Mouse (Mus musculus) limb, embryonic 12.5 days (tissue): ENCODE measurements around the gene Creb3l2. TPM values are rescaled to one million over a fixed set of nuclear protein-coding genes. Genes with fewer than 3 reads are reported as not detected.

Experiments
- ATAC-seq: fragments of 200-750 bp; cut with Nextera tagmentation; 2 replicates; pipeline ENCODE4 v1.8.0; 2017; ENCODE audit warnings: low read depth, moderate TSS enrichment; ENCODE audit not compliant: insufficient number of reproducible peaks, insufficient read depth, low FRiP score, low TSS enrichment
- H3K27ac ChIP-seq: fragments of 300-500 bp; sonication (generic); 2 replicates; pipeline ENCODE4 v1.5.1; 2016; ENCODE audit warnings: mild to moderate bottlenecking, moderate library complexity
- H3K27me3 ChIP-seq: fragments of 300-500 bp; sonication (generic); 2 replicates; pipeline ENCODE4 v1.6.1; 2016; ENCODE audit warnings: mild to moderate bottlenecking, moderate library complexity
- H3K36me3 ChIP-seq: fragments of 300-500 bp; sonication (generic); 2 replicates; pipeline ENCODE4 v1.6.1; 2016; ENCODE audit warnings: mild to moderate bottlenecking, moderate library complexity
- H3K4me1 ChIP-seq: fragments of 300-500 bp; sonication (generic); replicated peaks from 2 replicates; pipeline ENCODE4 v1.6.1; 2016
- H3K4me2 ChIP-seq: fragments of 300-500 bp; sonication (generic); 2 replicates; pipeline ENCODE4 v1.6.1; 2016; ENCODE audit warnings: mild to moderate bottlenecking, moderate library complexity
- H3K4me3 ChIP-seq: fragments of 300-500 bp; sonication (generic); replicated peaks from 2 replicates; pipeline ENCODE4 v1.5.1; 2016; ENCODE audit warnings: mild to moderate bottlenecking
- H3K9ac ChIP-seq: fragments of 300-500 bp; sonication (generic); replicated peaks from 2 replicates; pipeline ENCODE4 v1.6.1; 2016; ENCODE audit warnings: mild to moderate bottlenecking, moderate library complexity
- H3K9me3 ChIP-seq: fragments of 300-500 bp; sonication (generic); 2 replicates; pipeline ENCODE4 v1.6.1; 2016; ENCODE audit warnings: mild to moderate bottlenecking, moderate library complexity
- WGBS: fragments of 180-500 bp; shearing (Covaris S2); methylation state at CpG from one replicate; pipeline ENCODE4 v1.1.7; 2016; 5-methylcytosine and 5-hydroxymethylcytosine counted together
- polyA plus RNA-seq: library from polyadenylated mRNA; unstranded; fragments of >200 nt; fragmentation: Nextera tagmentation; extraction: Ambion mirVana; gene quantifications from 2 replicates; pipeline ENCODE4 v1.2.1, GENCODE M21; 2016

Gene Creb3l2
- polyA plus RNA-seq, 1 experiment from 2014 or later = 26.4 TPM

DNA sequence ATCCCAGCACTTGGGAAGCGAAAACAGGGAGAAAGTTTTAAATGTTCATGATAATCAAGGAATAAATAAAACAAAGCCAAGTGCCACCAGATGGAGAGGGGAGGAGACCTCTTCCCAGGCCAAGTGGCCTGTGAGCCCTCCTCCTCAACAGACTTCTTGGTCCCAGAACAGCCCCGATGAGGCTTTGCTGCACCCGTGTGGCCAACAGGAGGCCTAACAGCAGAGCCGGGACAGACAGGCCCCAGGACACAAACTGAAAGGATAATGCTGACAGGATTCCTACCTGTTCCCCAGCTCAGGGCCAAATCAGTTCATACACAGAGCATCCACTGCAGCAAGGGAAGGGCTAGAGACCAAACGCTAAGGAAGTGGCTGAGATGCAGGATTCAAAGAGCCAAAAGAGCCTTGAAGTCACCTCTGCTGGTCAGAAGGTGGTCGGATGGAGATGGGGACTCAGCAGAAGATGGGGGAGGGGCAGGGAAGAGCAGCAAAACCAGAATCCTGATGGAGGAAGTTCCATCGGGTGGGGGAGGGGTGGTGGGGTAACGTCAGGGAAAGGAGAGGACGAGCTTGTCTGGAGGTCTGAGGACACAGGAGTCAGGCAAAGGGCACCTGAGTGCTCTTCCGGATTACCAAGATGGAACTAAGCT lies 90.1 kb downstream of the Creb3l2 start:
- Histone ChIP-seq H3K27ac (no peak overlapping the region), H3K4me1 (peaks cover 25% of the 10 kb centered on the region), H3K36me3 (peaks cover 70% of the 10 kb centered on the region), H3K27me3 (no peaks in the 10 kb centered on the region), H3K4me3 (no peak overlapping the region), H3K9me3 (no peaks in the 10 kb centered on the region), H3K4me2 (no peak overlapping the region), H3K9ac (no peak overlapping the region)
- no peak for ATAC-seq
- WGBS = 21% methylated on average over 10 of the region's 10 CpGs

GRCm38 (mm10) chr6:37350315-37350714 lies 91.6 kb downstream of the Creb3l2 start:
- no peak overlapping the region for H3K4me2 ChIP-seq
- no peak overlapping the region for H3K4me3 ChIP-seq
- ATAC-seq = no peak
- H3K4me1 ChIP-seq = peaks cover 11% of the 10 kb centered on the region
- WGBS = 91% methylated on average over 8 of the region's 8 CpGs
- H3K9me3 ChIP-seq = no peaks in the 10 kb centered on the region
- H3K36me3 ChIP-seq = peaks cover 68% of the 10 kb centered on the region
- no peak overlapping the region for H3K9ac ChIP-seq
- no peaks in the 10 kb centered on the region for H3K27me3 ChIP-seq
- no peak overlapping the region for H3K27ac ChIP-seq

- Histone ChIP-seq H3K4me2 (no peak overlapping the region), H3K4me3 (no peak overlapping the region), H3K9ac (no peak overlapping the region), H3K36me3 (peaks cover 74% of the 10 kb centered on the region), H3K9me3 (no peaks in the 10 kb centered on the region), H3K27ac (no peak overlapping the region), H3K27me3 (no peaks in the 10 kb centered on the region), H3K4me1 (0 out of 2 replicates have a peak, but pooled peaks cover 6% of the 10 kb centered on the region)
- 79% methylated on average over 5 of the region's 5 CpGs for WGBS
- no peak for ATAC-seq
Observed at GRCm38 (mm10) chr6:37347606-37348005, 94.3 kb downstream of the Creb3l2 start.

DNA sequence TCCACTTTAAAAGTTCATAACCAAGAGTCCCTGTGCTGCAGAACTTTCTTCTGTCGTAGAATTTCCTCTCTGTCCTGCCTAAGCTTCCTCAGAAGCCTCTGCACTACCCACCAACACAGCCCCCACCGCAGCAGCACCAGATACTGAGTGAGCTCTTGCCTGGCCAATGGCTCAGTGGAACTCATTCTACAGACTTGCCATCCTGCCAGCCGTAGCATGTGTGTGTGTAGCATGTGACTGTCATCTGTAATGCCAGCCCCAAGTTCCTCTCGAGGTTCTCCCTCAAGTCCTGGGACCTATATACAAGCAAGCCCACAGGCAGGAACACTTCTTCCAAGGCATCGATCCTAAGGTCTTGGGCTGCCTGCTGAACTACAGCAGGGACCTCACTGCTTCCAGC lies 103.9 kb downstream of the Creb3l2 start:
- no peak for ATAC-seq
- Histone ChIP-seq H3K9ac (no peak overlapping the region), H3K4me3 (no peak overlapping the region), H3K36me3 (peaks cover 65% of the 10 kb centered on the region), H3K4me2 (no peak overlapping the region), H3K4me1 (peaks cover 13% of the 10 kb centered on the region), H3K9me3 (no peaks in the 10 kb centered on the region), H3K27me3 (no peaks in the 10 kb centered on the region), H3K27ac (no peak overlapping the region)
- WGBS = 84% methylated on average over 5 of the region's 5 CpGs

- 32% methylated on average over 5 of the region's 5 CpGs for WGBS
- H3K4me2 ChIP-seq = no peak overlapping the region
- no peak for ATAC-seq
Observed at GRCm38 (mm10) chr6:37336831-37337260, 105.1 kb downstream of the Creb3l2 start.

GRCm38 (mm10) chr6:37336381-37336780 lies 105.6 kb downstream of the Creb3l2 start:
- Histone ChIP-seq H3K4me1 (peaks cover 30% of the 10 kb centered on the region), H3K4me3 (no peak overlapping the region), H3K9ac (no peak overlapping the region), H3K36me3 (peaks cover 82% of the 10 kb centered on the region), H3K4me2 (no peak overlapping the region), H3K27me3 (no peaks in the 10 kb centered on the region), H3K9me3 (no peaks in the 10 kb centered on the region), H3K27ac (peak overlapping the region; percentile 60; the same call in 1 of the 2 replicates)
- WGBS = 65% methylated on average over 7 of the region's 7 CpGs
- no peak for ATAC-seq

More at GRCm38 (mm10) chr6:37336831-37337260, 105.1 kb downstream of the Creb3l2 start:
- peak overlapping the region; percentile 60; the same call in 1 of the 2 replicates for H3K27ac ChIP-seq
- H3K4me3 ChIP-seq = no peak overlapping the region
- H3K4me1 ChIP-seq = peaks cover 25% of the 10 kb centered on the region
- H3K36me3 ChIP-seq = peaks cover 77% of the 10 kb centered on the region
- H3K9me3 ChIP-seq = no peaks in the 10 kb centered on the region
- no peak overlapping the region for H3K9ac ChIP-seq
- no peaks in the 10 kb centered on the region for H3K27me3 ChIP-seq

GRCm38 (mm10) chr6:37332846-37333245 lies 109.1 kb downstream of the Creb3l2 start:
- Histone ChIP-seq H3K36me3 (peaks cover 66% of the 10 kb centered on the region), H3K27ac (peak overlapping the region; percentile 64; the same call in 1 of the 2 replicates), H3K27me3 (no peaks in the 10 kb centered on the region), H3K4me2 (no peak overlapping the region), H3K9ac (no peak overlapping the region), H3K4me3 (no peak overlapping the region), H3K4me1 (peaks cover 63% of the 10 kb centered on the region), H3K9me3 (no peaks in the 10 kb centered on the region)
- ATAC-seq = peak; percentile 35; the same call in 1 of the 2 replicates
- WGBS = 30% methylated on average over 10 of the region's 10 CpGs

DNA sequence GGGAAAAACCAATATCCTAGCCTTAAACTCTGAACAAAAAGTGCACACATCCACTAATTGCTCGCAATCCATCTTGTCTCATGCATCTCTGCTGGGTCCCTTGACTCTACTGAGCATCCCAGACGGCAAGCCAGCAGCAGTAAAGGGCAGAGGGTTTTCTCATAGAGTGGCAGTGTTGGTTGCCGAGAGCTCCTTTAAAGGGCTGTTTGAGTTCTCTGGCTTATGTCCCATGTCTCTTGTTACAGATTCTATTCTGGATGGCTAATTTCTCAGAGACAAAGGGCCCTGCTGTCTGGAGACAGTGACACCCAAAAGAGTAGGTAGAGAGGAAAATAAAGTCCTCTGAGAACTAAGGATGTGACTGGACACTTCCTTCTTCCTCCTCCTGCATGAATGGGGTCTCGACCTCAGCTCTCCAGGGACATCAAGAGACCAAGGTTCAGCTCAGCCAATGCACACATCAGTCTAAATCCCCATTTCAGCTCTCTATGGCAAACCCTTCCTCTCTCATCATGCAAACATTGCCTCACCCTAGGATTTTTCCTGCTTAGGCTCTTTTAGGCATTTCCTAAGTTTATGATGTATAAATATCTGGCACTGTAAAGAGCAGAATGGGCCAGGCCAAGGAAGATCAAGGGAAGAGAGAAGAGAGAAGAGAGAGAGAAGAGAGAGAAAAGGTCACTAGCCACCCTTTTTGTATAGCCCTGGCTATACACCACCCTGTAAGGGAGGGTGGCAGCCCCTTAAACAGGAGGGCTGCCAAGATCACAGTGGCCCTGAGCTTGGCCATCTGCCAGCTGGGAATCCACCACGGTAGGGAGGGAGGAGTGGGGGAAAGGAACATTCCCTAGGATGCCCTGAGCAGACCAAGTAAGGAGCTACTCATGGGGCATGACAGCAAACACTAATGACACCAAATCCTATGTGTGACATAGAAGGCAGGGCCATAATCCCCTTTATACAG lies 111.8 kb downstream of the Creb3l2 start:
- H3K4me3 ChIP-seq = no peak overlapping the region
- WGBS = 49% methylated on average over 5 of the region's 5 CpGs
- H3K27me3 ChIP-seq = no peaks in the 10 kb centered on the region
- H3K9ac ChIP-seq = no peak overlapping the region
- peaks cover 76% of the 10 kb centered on the region for H3K4me1 ChIP-seq
- H3K4me2 ChIP-seq = no peak overlapping the region
- ATAC-seq = no peak
- H3K9me3 ChIP-seq = no peaks in the 10 kb centered on the region
- peaks cover 48% of the 10 kb centered on the region for H3K36me3 ChIP-seq
- peak overlapping the region; percentile 23; the same call in 1 of the 2 replicates for H3K27ac ChIP-seq

- WGBS = 76% methylated on average over 3 of the region's 3 CpGs
- H3K4me2 ChIP-seq = no peak overlapping the region
- H3K9me3 ChIP-seq = no peaks in the 10 kb centered on the region
- H3K4me1 ChIP-seq = peaks cover 84% of the 10 kb centered on the region
- no peaks in the 10 kb centered on the region for H3K27me3 ChIP-seq
- H3K27ac ChIP-seq = peak overlapping the region; percentile 72; the same call in 1 of the 2 replicates
- no peak for ATAC-seq
- peaks cover 40% of the 10 kb centered on the region for H3K36me3 ChIP-seq
- no peak overlapping the region for H3K9ac ChIP-seq
- no peak overlapping the region for H3K4me3 ChIP-seq
Observed at GRCm38 (mm10) chr6:37329376-37329775, 112.6 kb downstream of the Creb3l2 start.

DNA sequence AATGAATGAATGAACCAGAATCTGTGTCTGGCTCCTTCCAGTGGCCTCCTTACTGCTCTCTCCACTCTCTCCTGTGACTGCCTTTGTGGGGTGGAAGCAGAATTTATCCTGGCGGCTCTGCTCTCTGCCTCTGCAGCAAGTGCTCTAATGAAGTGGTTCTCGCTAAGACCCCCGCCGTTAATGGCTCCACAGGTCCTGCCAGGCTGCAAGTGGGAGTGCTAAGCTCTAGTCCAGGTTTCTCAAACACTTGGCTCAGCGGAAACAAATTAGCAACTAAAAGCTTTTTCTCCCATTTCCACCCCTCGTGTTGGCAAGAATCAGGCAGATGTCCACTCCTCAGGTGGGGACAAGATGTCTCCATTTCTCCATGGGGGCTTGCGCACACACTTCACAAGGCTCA lies 113.3 kb downstream of the Creb3l2 start:
- ATAC-seq = no peak
- H3K4me1 ChIP-seq = peaks cover 86% of the 10 kb centered on the region
- 27% methylated on average over 7 of the region's 7 CpGs for WGBS
- no peak overlapping the region for H3K9ac ChIP-seq
- H3K4me2 ChIP-seq = no peak overlapping the region
- H3K9me3 ChIP-seq = no peaks in the 10 kb centered on the region
- peak overlapping the region; percentile 72 for H3K27ac ChIP-seq
- no peak overlapping the region for H3K4me3 ChIP-seq
- no peaks in the 10 kb centered on the region for H3K27me3 ChIP-seq
- H3K36me3 ChIP-seq = peaks cover 33% of the 10 kb centered on the region

- 0 out of 2 replicates have a peak overlapping the region, but pooled peaks have one; percentile 19 for H3K9ac ChIP-seq
- WGBS = 71% methylated on average over 6 of the region's 6 CpGs
- no peaks in the 10 kb centered on the region for H3K9me3 ChIP-seq
- no peak overlapping the region for H3K4me2 ChIP-seq
- no peak for ATAC-seq
- H3K27me3 ChIP-seq = no peaks in the 10 kb centered on the region
- H3K4me1 ChIP-seq = peaks cover 76% of the 10 kb centered on the region
- H3K36me3 ChIP-seq = peaks cover 22% of the 10 kb centered on the region
- peak overlapping the region; percentile 72 for H3K27ac ChIP-seq
- no peak overlapping the region for H3K4me3 ChIP-seq
Observed at GRCm38 (mm10) chr6:37327519-37327918, 114.4 kb downstream of the Creb3l2 start.
